Mouse (Mus musculus) ZHBTc4 (cell line): ENCODE data around the gene Gm11938.
"Not testable (repeated sequence)": the region's sequence is repeated elsewhere in the genome, so short reads cannot be mapped to it uniquely, and the experiment has no call there.

Experiments
- DNase-seq: peaks from one replicate; pipeline ENCODE4 v3.0.0-alpha.2; 2011; ENCODE audit warnings: low read depth, low spot score

The Gm11938 gene

DNA sequence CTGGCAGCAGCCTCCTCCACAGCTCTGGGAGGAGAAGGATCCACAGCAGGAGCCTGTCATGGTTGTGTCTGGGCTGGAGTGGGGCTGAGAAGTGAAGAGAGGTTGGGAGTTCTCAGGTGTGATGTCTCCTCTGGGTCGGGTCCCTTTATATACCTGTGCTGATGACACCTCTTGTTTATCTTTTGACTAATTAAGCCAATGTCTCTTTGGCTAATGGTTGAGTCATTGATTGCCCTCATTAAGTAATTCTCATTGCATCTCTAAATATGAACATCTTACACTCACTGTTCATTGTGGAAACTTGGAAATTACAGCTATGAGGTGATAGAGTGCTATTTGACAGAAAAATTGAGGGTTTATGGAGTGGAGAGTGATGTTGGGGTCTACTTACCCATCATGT, at the start of gene Gm11938:
Gene Gm11938, minus strand, starts transcription at position 101 of the 400 bp plus-strand sequence.
- not testable (repeated sequence) for DNase-seq

DNA sequence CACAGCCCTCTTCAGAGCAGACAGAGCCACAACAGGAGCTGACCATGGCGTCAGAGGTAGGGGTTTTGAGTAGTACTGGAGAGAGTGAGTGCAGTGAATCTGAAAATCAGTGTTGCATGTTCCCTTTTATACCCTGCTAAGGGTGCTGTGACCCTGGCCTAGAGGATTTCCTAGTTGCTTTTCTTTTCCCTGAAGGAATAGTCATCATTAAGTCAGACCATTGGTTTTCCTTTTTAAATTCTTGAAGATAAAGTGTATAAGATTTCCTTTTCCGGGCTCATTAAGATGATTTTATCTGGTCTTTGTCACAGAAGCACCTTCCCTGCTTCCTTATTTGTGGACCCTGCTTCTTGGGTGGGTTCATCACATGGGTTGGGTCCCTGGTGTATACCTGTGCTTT, 47.0 kb upstream of the Gm11938 start, which contains the start of gene Gm11555:
Gene Gm11555, minus strand, starts transcription at position 101 of the 400 bp plus-strand sequence.
- no peak for DNase-seq

DNA sequence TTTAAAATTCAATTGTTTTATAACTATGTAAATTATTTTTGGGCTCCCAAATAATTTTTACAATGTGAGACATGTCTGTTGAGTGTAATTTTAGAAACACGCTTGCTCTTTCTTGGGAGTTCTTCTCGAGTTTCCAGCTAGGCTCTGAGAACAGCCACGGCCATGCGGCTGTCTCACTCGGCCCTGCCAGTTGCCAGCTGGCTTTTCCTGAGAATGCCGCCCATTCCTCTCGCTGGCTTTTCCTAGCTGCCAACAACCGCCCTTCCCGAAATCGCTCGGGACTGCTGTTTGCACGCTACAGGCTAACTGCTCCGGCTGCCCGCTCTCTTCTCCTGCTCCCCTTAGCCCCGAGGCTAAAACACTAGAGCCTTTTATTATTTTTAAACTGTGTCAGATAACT, 43.3 kb upstream of the Gm11938 start:
- DNase-seq, result no peak

DNA sequence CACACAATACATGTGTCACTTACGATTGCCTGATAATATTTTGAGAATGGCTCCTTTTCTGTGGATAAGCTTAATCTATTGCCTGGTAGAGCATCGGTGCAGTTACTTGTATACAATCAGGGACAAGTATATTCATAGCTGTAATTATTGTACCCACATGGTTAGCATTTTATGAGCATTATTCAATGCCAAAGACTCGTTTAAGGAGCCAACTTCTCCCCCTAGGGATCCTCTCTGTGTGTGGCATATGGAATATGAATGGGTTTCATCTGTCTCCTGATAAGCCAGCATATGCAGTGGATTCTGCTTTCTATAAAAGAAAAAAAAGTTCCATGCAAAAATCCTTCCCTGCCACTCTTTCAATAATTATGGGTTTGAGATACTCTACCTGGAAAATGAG, 41.2 kb upstream of the Gm11938 start:
- no peak for DNase-seq

DNA sequence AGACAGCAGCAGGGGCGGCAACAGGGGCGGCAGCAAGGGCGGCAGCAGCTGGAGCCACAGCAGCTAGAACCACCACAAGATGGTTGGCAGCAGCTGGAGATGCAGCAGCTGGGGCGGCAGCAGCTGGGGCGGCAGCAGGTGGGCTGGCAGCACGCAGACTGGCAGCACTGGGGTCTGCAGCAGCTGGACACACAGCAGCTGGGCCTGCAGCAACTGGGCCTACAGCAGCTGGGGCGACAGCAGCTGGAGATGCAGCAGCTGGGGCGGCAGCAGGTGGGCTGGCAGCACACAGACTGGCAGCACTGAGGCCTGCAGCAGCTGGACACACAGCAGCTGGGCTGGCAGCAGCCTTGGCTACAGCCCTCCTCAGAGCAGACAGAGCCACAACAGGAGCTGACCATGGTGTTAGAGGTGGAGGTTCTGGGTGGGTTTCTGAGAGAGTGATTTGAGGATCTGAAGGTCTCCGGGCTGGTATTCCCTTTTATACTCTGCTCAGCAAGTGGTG, 40.6 kb upstream of the Gm11938 start, which contains the start of gene Krtap4-7:
Gene Krtap4-7, minus strand, starts transcription at position 455 of the 505 bp plus-strand sequence.
- DNase-seq, result not testable (repeated sequence)

DNA sequence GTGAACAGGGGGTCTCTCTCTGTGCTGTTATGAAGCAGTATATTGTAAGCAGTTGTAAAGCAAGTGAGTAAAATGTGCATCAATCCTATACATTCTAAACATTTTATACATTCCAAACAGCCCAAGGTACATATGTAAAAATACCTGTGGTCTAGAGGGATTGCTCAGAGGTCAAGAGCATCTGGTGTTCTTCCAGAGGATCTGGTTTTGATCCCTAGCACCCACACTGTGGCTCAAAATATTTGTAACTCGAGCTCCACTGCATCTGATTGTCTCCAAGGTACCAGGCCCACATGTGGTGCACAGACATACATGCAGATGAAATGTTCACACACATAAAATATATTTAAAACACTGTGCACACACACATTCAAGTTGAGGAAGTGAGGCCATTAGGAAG, 37.8 kb upstream of the Gm11938 start:
- no peak for DNase-seq

DNA sequence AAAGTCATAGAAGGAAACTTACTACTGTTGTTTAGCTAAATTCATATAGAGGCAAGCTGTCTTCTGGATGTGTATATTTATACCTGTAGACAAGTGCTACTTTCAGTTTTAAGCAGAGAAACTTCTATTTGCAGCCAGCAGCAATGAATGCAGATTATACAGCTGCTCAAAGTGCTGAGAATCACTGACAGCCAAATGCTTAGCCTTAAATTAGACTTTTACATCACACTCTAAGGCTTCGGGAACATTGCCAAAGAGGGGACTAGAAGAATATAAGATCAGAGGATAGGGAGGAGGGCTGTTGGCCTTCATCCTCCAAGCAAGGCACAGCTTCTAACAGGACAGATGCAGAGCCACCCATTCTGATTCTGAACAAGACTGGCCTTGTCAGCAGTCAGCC, 34.0 kb upstream of the Gm11938 start:
- DNase-seq, result no peak

DNA sequence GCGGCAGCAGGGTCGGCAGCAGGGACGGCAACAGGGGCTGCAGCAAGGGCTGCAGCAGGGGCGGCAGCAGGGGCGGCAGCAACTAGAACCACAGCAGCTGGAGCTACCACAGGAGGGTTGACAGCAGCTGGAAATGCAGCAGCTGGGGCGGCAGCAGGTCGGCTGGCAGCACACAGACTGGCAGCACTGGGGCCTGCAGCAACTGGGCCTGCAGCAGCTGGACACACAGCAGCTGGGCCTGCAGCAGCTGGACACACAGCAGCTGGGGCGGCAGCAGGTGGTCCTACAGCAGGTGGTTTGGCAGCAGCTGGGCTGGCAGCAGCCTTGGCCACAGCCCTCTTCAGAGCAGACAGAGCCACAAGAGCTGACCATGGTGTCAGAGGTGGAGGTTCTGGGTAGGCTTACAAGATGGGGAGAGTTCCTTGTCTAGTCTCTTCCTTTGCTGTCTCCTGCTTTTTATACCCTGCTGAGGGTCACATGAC, 31.6 kb upstream of the Gm11938 start, which contains the start of gene Krtap4-2:
Gene Krtap4-2, minus strand, starts transcription at position 432 of the 482 bp plus-strand sequence.
- no peak for DNase-seq

DNA sequence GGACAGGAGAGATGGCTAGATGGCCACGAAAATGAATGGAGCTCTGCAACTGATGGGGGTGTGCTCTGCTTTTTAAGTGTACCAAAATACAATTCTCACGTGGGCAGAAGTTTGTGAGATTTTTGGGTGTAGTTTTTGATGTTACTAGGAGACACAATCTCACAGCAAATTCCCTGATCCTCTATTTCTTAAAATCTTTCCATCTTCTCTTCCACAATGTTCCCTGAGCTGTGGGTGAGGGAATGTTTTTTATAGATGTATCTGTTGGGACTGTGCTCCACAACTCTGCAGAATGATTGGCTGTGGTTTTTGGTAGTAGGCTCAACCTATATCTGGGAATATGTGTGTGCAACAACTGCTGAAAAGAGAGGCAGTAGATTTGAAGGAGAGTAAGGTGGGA, 30.2 kb upstream of the Gm11938 start:
- DNase-seq, result no peak

DNA sequence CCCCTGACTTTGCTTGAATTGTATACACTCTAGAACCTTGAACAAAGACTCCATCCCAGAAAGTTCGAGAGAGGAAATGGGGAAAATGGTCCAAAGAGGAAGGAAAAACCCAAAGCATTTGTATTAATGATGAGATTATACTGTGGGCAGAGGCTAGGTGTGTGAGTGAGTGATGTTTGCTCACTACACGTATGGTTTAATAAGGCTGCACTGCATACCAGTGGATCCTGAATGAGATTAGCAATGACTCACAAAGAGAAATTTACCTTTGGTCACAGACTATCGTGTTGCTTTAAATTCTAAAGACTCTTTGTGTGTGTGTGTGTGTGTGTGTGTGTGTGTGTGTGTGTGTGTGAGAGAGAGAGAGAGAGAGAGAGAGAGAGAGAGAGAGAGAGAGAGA, 27.8 kb upstream of the Gm11938 start:
- DNase-seq, result no peak

DNA sequence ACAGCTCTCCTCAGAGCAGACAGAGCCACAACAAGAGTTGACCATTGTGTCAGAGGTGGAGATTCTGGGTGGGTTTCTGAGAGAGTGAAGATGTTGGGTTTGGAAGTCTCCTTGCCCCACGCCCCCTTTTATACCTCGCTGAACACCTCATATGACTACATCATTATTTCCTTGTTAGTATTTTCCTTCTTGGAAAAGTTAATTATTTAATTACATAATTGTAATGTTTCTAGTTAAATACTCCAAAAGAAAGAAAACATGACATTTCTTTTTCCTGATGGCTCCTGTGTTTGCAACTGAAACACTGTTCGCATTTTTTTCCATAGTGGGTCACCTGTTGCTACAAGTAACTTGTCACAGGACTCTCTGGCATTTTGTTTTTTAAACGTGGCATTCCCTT, 25.0 kb upstream of the Gm11938 start, which contains the start of gene Krtap4-1:
Gene Krtap4-1, minus strand, starts transcription at position 101 of the 400 bp plus-strand sequence.
- no peak for DNase-seq

DNA sequence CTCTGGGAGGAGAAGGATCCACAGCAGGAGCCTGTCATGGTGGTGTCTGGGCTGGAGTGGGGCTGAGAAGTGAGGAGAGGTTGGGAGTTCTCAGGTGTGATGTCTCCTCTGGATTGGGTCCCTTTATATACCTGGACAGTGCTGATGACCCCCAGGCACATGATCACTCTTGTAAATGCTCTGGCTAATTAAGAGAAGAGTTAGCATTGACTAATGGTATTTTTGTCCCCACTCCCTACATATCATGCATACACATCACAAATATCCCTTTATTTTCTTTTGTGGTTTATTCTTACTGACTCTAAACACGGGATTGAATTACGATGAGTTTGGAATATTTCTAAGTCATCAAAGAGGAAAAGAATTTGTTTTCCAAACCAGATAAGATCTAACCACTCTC, 17.2 kb upstream of the Gm11938 start, which contains the start of gene Gm11562:
Gene Gm11562, minus strand, starts transcription at position 101 of the 400 bp plus-strand sequence.
- no peak for DNase-seq

DNA sequence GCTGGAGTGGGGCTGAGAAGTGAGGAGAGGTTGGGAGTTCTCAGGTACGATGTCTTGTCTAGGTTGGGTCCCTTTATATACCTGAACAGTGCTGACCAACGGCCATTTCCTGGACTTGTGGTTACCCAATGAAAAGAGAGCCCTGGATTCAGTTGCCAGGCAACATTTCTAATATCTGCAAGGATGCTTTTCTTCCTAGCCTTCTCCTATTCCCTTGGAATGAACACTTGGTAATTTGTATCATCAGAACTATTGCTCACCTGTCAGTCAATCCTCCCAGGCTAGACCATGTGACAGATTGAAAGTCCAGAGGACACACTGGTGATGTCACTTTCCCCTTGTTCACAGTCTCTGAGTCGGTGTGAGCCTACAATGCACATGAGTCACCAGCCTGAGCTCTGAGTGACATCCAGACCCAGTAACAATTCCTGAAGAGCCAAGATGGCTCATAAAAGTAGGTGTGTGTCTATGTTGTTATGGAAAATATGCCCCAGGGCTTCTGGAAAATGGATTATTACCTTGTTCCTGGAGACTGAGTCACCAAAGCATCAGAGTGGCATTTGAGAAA, 11.8 kb upstream of the Gm11938 start, which contains the start of gene Krtap2-4:
Gene Krtap2-4, minus strand, starts transcription at position 51 of the 568 bp plus-strand sequence.
- no peak for DNase-seq

DNA sequence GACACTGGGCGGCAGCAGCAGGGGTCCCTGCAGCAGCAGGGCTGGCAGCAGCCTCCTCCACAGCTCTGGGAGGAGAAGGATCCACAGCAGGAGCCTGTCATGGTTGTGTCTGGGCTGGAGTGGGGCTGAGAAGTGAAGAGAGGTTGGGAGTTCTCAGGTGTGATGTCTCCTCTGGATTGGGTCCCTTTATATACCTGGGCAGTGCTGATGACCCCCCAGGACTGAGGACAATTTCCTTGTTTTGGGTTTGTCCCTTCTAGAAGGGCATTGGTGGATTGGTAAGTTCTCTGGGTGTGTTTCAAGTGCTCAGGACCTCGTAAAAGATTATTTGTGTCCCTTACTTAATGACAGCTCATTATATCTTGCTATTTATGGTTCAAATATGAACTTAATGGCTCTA, 7.0 kb upstream of the Gm11938 start, which contains the start of gene Gm11937:
Gene Gm11937, minus strand, starts transcription at position 101 of the 400 bp plus-strand sequence.
- not testable (repeated sequence) for DNase-seq

DNA sequence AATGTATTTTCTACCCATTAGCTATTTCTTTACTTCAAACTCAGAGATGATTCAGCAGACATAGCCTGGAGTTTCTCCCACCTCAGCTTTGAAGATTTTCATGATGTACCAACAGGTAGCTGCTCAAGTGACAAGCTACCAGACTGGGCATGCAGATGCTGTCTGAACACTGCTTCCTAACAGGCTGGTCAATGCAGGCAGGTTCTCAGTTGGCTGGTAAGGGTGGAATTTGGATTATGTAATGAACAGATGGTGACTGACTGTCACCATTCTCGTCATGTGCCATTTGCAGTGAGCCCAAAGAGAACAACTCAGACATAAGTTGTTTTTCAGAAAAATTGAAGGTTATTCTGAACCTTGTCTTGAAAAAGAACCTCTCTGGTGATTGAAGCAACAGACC, 6.0 kb upstream of the Gm11938 start:
- DNase-seq, result no peak

DNA sequence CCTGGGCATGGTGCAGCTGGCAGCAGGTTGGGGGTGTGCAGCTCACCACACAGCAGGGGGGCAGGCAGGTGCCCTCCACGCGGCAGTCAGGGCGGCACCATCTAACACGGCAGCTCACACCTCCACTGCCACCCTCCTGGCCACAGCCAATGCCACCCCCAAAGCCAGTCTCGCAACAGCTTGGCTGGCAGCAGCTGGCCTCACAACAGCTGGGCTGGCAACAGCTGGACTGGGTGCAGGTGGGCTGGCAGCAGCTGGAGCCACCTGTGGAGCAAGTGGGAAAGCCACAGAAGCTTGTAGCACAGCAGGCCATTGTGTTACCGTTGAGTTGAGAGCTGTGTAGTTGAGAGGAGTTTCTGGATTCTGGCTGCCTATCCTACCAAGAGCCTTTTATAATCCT, 5.4 kb downstream of the Gm11938 start, which contains the start of gene Krtap9-3:
Gene Krtap9-3, minus strand, starts transcription at position 364 of the 400 bp plus-strand sequence.
- not testable (repeated sequence) for DNase-seq

DNA sequence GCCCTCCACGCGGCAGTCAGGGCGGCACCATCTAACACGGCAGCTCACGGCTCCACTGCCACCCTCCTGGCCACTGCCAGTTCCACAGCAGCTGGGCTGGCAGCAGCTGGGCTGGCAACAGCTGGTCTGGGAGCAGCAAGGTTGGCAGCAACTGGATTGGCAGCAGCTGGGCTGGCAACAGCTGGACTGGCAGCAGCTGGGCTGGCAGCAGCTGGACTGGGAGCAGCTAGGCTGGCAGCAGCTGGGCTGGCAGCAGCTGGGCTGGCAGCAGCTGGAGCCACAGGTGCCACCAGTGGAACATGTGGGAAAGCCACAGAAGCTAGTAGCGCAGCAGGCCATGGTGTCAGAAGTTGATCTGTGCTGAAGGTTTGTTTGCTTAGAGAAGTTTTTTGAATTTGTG, 12.1 kb downstream of the Gm11938 start, which contains the start of gene Krtap1-3:
Gene Krtap1-3, minus strand, starts transcription at position 359 of the 400 bp plus-strand sequence.
- DNase-seq, result no peak

DNA sequence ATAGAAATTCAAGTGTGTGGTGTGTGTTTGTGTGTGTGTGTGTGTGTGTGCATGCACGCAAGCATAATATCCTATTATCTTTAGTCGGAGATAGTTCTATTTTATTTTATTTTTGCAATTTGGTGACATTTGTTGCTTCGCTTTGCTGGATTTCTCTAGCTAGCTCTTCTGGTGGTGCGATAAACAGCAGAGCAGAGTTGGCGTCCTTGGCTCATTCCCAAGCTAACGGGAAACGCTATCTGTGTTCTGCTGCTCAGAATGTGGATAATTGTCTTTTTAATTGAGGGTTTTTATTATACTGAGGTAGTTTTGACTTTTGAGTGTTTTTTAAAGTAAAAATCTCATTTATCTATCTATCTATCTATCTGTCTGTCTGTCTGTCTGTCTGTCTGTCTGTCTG, 18.0 kb downstream of the Gm11938 start:
- no peak for DNase-seq

DNA sequence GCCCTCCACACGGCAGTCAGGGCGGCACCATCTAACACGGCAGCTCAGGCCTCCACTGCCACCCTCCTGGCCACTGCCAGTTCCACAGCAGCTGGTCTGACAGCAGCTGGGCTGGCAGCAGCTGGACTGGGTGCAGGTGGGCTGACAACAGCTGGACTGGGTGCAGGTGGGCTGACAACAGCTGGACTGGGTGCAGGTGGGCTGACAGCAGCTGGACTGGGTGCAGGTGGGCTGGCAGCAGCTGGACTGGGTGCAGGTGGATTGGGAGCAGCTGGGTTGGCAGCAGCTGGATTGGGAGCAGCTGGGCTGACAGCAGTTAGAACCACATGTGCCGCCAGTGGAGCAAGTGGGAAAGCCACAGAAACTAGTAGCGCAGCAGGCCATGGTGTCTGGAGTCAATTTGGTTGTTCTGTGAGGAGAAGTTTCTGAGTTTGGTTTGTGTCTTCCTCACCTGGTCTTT, 19.8 kb downstream of the Gm11938 start, which contains the start of gene Krtap1-4:
Gene Krtap1-4, minus strand, starts transcription at position 410 of the 460 bp plus-strand sequence.
- DNase-seq, result no peak

DNA sequence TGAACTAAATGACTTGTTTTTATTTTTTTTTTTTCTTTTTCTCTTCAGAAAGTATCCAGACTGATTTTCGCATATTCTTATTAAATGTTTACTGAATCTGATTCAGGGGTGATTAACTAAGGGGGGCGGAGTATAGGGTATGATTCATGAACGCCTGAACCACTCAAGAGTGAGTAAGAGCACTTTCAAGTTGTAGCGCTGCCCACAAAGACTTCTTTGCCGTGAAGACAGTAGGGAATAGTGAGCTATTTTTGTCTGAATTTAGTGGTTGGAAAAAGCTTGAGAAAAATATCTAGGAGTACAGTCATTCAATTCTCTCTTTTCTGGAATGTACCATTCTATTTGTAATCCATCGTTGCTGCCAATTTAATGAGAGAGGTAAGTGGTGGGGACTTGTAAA, 21.5 kb downstream of the Gm11938 start:
- no peak for DNase-seq

DNA sequence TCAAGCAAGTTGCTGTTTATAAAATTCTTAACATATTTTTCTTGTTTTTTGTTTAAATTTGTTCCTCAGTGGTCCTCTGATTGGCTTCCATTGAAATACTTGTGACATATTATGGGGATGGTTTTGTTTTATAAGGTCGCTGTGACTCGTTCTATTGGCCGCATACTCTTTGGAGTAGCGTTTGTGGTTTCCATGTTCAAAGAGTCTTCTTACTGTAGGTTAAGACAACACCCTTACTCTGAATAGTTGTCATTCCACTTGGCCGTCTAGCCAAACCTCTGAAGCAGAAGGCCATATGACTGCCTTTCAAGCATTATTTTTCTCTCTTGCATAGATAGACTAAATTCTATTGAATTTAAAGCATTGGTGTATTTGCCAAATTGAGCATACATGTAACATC, 22.1 kb downstream of the Gm11938 start:
- DNase-seq, result no peak

DNA sequence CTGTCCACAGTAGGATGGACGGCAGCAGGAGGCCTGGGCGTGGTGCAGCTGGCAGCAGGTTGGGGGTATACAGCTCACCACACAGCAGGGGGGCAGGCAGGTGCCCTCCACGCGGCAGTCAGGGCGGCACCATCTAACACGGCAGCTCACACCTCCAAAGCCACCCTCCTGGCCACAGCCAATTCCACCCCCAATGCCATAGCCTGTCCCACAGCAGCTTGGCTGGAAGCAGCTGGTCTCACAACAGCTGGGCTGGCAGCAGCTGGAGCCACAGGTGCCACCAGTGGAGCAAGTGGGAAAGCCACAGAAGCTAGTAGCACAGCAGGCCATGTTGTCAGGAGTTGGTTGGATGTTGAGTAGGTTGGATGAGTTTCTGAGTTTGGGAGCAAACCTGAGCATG, 22.5 kb downstream of the Gm11938 start, which contains the start of gene Krtap1-5:
Gene Krtap1-5, minus strand, starts transcription at position 381 of the 400 bp plus-strand sequence.
- no peak for DNase-seq
